Mouse (Mus musculus) ovary, postnatal 14 days (tissue): ENCODE measurements at regions not wholly inside any gene's neighbourhood (a gene's known extent, or its start where the extent isn't known, plus 50 kb on each side); places are given as distances from the start of the nearest gene placed in this dataset.
"Not testable (repeated sequence)": the region's sequence is repeated elsewhere in the genome, so short reads cannot be mapped to it uniquely, and the experiment has no call there.

Experiments used
- DNase-seq: peaks from one replicate; pipeline ENCODE4 v3.0.0; 2022; ENCODE audit warnings: low spot score

DNA sequence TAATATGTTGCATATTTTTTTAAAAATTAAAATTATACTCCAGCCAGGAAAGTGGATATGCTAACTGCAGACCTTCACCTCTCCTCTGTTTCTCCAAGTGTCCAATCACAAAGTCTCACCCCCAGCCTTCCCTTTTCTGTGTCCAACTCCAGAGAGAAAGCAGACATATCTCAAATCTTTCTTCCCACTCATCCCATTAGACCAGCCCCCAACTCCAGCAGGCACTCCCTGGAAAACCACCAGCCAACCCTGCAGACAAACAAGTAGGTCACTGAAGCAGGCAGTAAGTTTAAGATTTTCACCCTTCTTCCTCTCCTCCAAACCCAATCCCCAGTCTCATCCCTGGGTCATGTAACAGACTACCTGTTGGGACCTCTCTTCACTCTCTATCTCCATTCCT, 94.2 kb upstream of the Ptgfr start:
- no peak for DNase-seq

DNA sequence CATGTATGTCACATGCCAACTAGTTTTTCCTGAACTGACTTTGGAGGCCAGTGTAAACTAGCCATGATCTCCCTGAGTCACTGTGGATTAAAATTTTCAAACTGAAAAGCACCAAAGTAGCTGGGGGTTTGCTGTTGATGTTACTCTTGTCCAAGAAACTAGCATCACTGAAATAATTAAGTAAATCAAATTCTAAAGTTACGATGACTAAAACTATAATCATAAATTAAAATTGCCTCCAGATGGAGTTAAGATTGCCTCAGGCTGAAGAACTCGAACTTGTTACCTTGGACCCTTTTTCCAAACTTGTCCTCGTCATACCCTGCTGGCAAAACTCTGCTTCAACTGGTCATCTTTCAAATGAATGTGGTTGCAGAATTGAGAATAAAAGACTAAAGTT, 93.7 kb upstream of the Ptgfr start:
- DNase-seq: no peak

- no peak for DNase-seq
Measured at GRCm38 (mm10) chr3:151914010-151914513, 76.6 kb upstream of the Ptgfr start.

DNA sequence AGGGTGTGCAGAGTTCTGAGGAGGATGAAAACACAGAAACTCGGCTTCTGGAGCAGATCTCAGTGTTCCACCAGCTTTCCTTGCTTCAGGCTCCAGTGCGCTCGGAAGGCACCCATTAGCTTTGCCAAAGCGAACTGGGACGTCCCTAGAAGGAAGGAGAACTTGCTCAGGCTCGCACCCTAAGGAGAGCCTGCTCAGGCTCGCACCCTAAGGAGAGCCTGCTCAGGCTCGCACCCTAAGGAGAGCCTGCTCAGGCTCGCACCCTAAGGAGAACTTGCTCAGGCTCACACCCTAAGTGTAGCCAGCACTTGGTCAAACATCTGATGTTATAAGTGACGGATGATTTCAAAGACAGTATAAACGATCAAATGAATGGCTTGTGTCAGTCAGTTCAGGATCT, 74.9 kb upstream of the Ptgfr start:
- not testable (repeated sequence) for DNase-seq

DNA sequence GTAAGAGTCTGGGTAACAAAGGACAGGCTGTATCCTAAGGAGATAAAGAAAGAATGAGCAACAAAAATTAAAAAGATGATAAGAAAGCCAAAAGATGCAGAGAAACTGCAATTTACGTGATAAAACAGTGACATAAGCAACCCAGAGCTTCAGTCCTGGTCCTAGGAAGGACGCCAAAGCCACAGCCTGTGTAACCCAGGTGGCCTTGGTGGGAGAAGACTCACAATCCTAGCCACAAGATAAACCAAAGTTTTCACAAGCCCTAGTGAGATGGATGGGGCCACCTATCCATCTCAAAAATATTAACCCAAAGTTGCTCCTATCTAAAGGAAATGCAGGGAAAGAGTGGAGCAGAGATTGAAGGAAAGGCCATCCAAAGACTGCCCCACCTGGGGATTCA, 73.4 kb upstream of the Ptgfr start:
- no peak for DNase-seq

DNA sequence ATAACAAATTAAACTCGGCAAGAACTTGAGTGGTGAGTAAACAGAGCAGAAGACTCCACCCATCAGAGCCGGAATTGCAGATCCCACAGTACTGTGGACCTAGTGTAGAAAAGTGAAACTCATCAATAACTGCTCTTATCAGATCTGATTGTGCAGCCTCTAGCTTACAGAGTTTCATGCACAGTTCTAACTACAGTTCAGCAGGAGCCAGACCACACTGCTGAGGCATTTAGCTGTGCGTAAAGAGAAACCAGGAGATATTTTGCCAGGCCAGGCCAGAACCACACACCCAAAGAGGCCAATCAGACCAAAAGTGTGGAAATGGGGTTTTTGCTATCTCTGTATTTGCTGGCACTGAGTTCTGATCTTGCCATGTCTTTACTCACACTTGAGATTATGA, 71.9 kb upstream of the Ptgfr start:
- no peak for DNase-seq

DNA sequence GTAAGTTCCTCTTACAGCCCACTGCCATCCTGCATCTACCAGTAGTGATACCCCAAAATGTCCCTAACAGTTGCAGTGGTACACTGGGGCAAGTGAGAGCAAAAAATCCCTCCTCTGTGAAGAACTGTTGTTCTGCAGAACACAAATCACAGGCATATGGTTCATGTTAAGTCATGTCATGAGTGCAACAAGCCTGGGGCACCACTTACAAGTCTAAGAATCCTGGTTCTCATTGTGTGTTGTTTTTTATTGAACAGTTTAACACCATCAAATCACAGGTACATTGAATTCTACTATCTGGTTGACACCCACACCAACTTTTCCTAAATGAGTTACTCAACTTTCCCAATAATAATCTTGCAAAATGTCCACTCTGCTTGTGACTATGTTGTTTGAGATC, 71.5 kb upstream of the Ptgfr start:
- DNase-seq: no peak

DNA sequence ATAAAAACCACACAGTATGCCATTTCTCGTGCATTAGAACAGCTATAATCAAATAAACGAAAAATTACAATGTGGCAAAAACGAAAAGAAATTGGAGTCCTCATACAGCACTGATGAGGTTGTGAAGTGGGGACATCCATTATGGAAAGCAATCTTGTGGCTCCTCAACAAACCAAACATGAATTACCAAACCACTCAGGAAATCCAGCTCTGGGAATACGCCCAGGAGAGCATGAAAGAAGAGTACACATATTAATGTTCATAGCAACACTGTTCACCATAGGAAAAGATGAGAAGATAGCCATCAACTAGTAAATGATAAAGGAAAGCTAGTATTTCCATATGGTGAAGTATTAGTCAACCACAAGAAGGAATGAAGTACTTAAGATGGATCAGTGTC, 68.3 kb upstream of the Ptgfr start:
- DNase-seq: no peak

DNA sequence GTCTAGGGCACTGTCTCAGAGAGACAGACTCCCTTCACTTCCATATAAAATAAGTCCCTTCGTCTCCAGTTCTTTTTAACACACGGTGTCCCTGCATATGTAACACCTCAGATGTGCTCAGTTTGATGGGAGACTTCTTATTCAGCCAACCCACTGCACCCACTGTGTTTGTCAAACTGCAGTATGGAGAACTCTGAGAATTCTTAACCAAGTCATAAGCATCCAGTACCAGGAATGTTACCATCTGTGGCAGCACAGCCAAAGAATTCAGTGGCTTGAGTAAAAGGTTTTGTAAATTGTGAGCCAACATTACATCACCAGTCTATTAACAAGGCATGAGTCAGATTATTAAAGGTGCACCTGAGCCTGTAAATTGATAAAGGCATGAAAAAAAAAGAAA, 65.7 kb upstream of the Ptgfr start:
- no peak for DNase-seq

DNA sequence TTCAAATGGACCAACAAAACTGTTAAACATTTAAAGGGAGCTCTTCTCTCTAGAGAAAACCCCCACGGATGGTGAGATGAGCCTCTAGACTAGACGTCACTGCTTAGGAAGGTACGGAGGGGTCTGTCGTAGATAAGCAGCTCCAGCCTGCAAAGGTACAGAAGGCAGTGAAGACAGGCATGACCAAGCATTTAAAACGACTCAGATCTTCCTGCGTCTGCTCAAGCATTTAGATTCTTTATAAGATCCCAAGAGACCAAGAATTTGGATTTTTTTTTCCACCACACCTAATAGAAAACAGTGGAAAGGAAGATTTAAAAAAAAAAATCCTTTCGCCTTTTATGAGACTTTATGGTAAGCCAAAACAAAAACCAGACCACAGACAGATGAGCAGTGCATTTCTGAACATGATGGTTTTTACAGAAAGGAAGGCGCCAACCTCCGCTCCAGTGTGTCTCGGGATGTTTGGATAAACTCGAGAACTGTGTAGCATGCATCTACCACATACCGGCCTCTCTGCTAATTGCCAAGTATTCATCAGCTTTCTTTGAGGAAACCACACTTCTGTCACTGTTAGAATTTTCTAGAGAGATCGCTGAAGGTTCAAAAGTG, 64.9 kb upstream of the Ptgfr start:
- DNase-seq: no peak

- DNase-seq: no peak
Measured at GRCm38 (mm10) chr3:151899676-151900075, 62.2 kb upstream of the Ptgfr start.

DNA sequence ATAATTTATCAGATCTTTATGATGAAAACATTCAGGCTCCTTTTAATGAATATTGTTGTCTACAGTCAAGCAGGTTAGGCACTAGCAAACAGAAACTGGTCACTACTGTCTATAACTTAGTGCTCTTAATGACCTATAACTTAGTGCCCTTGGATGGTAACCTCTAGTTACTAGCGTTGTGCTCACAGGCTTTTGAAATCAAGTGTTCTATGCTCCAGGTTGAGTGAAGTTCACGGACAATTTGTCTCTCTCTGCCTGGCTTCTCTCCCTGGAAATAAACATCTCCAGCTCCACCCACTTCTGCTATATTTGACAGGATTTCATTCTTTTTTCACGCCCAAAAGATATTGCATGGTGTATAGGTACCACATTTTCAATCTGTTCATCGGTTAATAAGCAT, 61.7 kb upstream of the Ptgfr start:
- DNase-seq: no peak

- DNase-seq: no peak
Measured at GRCm38 (mm10) chr3:151896320-151896719, 58.9 kb upstream of the Ptgfr start.

DNA sequence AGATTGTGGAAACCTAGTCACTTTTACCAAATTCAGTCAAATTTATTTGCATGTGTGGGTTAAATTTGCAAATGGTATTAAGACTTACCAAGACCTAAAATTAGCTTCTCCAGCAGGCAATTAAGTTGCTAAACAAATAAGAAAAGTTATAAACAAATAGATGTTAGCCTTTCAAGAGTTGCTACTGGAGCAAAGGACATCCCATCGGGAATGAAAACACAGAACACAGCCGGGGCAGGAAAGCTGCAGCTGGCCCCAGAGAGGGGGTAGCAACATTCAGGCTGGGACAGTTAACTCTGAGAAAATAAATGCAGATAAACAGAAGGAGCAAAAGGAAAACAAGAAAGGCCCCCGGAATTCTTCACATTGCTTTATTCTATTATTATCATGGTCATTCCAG, 57.3 kb upstream of the Ptgfr start:
- DNase-seq: no peak

DNA sequence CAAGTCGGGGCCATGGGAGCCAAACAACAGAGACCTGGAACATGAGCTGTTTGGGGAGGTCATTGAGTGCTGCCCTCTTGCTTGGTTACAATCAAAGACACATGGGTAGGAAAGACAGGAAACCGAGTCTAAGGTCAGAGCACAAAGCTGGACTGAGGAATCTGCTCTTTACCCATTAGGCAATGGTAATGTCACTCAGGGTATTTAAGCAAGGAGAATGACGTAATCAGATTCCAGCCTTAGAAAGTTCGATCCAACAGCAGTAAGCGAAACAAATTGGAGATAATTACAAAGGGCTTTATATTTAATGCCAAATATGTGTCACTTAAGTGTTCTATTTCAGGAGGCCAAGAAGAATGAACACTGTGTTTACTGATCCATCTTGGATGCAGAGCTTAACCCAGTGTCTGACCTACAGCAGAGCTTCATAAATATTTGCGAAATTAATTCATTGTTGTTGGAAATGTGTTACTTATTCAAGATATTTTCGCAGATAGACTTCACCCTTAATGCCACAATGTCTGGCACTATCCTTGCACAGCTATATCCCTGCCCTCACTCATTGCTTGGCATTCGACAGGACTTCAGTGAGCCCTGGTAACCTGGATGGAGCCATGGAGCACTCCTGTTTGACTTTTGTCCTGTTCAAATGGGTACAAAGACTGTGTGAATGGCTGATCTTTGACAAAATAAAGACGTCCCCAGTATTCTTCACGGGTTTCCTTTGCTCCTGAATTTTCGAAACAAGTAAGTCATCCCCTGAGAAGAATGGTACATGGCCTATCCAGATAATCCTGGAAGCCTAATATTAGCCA, 56.2 kb upstream of the Ptgfr start:
- no peak for DNase-seq

GRCm38 (mm10) chr3:151891760-151892253, 54.4 kb upstream of the Ptgfr start:
- peak; percentile 63 for DNase-seq

DNA sequence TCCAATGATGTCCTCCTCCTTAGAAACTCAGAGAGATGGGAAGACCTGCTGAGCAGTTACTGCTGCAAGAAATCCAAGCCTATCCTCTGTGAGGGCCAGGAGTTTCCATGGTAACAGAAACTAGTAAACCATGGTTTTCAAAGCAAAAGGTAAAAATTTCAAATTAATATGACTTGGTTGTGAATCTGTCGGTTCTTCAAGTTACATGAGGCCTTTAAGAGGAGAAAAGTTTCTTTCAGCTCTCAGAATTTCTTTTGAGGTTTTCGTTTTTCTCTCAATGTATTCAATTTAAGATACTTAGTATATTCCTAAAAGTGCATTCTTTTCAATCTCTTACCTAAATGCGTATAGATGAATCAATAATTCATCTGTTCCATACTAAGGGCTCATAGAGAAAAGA, 53.9 kb upstream of the Ptgfr start:
- no peak for DNase-seq

DNA sequence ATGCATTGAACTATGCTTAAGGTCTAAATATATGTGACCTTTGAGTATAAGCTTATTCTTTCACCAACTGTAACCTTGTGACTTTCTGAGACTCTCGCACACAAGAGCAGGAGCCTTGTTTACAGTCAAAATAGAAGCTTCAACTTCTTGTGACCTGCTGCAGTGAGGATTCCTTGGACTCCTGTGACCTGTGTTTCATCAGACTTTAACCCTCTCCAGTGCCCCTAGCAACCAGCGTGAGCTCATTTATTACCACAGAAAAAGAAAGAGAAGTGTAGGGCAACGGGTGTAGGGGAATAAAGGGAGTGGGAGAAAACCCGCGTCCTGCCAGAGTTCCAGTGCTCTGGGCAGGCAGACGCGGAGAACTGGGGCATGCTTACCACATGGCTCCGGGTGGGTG, 52.3 kb upstream of the Ptgfr start:
- DNase-seq: no peak
